Mouse (Mus musculus) heart, postnatal 0 days (tissue): ENCODE results near the gene Obsl1.

Experiments used
- CTCF ChIP-seq: IDR thresholded peaks from 2 replicates; pipeline ENCODE4 v1.5.1; 2016; ENCODE audit warnings: antibody characterized with exemption, control low read depth, low read depth
- EP300 ChIP-seq: IDR thresholded peaks from 2 replicates; pipeline ENCODE4 v1.6.1; 2016; ENCODE audit warnings: antibody characterized with exemption, low read depth

DNA sequence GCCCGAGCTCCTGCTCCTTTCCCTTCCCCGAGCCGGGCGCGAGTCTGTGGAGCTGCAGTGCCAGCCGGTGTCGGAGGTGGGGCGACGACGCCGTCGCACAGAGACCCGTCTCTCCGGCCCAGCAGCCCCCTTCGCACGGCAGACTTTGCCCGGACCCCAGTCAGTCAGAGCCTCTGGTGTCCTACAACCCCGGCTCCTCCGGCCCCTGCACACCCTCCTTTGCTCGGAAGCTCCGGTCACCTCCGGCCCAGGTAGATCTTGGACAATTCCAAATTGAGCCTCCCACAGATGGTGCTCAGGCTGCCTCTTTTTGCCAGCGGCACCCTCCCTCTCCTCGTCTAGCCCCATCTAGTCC lies 26.6 kb downstream of the Obsl1 start:
- TF ChIP-seq CTCF: no peak
- TF ChIP-seq EP300: no peak
